Mouse (Mus musculus) megakaryocyte-erythroid progenitor cell, adult 5-6 weeks (primary cell): ENCODE measurements around the gene Gm11084. TPM values are rescaled to one million over a fixed set of nuclear protein-coding genes. Genes with fewer than 3 reads are reported as not detected.
"Not testable (repeated sequence)": the region's sequence is repeated elsewhere in the genome, so short reads cannot be mapped to it uniquely, and the experiment has no call there.

Source experiments
- ATAC-seq: replicated peaks from 2 replicates; pipeline ENCODE4 v1.8.0; 2016; ENCODE audit warnings: mild to moderate bottlenecking, inconsistent platforms; ENCODE audit not compliant: severe bottlenecking, poor library complexity, low FRiP score, low TSS enrichment
- total RNA-seq, 2 experiments: library from RNA; stranded (forward) in 1 of 2; stranded (reverse) in 1 of 2; fragments of 200-1000, 215-1000 nt in 1 of 2; fragments of >200 nt in 1 of 2; fragmentation: Nextera tagmentation in 1 of 2; gene quantifications; 2 replicates each; pipeline ENCODE4 v1.2.3; 2014 to 2017

Gene Gm11084
- total RNA-seq, 2 experiments from 2014 or later = not detected

DNA sequence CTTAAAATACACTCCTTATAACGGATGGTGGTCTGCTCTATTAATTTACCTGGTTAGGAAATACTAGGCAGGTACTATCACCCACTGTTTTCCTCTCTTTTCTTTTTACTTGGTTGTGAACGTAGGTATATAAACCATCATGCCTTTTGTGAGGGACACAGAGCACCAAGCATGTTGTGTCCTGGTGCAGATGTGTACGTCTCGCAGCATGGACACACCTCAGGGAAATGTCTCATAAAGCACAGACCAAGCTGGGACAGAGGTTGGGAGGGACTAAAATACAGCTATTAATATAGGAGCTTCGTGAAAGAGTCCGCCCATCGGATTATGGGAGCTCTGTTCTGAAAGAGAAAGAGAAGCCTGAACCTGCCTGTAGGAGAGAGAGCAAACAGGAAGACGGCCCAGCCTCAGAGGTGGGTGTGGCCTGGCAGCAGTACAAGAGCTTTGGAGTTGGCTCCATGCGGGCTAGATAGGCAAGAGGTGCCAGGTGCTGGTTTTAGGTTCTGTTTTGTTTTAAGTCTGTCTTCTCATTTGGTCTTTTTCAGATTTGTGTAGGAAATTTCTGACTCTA lies 10.4 kb upstream of the Gm11084 start:
- ATAC-seq = peak; percentile 96

DNA sequence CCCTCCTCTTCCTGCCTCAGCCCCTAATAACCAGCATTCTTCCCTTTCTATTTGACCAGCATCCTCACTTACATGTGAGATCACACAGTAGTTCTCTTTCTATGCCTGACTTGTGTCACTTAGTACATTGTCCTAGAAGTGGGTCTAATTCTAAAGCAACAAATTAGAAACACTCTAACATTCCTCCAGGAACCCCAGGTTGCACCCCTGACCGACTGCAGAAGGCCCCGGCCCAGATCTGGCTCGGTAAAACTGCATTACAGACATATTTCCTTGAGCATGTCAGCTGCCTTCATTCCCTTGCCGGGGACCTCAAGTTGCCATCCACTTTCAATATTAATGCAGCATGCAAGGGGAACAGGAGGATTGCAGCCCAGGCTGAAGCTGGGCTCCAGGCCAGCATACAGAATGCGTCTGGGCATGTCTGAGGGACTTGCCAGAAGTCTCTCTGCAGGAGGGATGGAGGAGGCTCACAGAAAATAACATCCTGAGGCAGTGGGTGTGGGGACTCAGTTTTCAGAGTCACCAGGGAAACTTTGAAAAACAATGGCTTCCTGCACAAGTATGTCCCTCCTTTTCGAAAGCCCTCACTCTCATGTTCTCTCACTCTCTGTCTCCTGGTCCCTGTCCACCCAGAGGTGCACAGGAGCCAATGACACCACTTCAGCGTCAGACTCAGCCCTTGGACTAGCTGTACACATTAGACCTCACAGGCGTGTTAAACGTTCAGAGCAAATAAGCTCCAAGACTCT lies 9.0 kb upstream of the Gm11084 start:
- 0 out of 2 replicates have a peak, but pooled peaks have one; percentile 43 for ATAC-seq

DNA sequence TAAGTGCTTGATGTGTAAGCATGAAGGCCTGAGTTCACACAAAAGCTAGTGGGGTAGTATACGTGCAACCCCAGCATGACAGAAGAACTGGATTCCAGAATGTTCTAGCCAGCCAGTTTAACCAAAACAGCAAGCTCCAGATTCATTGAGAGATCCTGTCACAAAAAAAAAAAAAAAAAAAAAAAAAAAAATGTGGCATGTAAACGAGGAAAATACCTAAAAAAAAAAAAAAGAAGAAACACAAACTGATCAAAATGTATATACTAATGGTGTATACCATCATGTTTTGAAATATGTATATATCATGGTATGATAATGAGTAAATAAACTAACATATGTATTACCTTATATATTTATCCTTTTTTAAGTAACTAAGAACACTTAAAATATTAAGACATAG lies 7.6 kb upstream of the Gm11084 start:
- ATAC-seq = no peak

DNA sequence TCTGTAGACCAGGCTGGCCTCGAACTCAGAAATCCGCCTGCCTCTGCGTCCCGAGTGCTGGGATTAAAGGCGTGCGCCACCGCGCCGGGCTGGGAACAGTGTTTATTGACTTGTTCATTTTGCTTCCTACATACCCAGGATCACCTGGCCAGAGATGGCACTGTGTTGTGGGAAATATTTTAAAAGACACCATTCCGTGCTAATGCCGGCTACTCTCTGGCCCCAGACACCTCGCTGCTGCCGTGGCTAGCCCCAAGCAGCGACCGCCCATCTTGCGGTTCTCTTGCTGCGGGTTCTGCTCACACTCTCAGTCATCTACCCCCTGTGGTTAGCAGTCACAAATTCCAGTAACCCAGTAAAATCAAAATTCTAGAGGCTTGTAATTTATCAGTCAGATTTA lies 6.0 kb upstream of the Gm11084 start:
- ATAC-seq = no peak

DNA sequence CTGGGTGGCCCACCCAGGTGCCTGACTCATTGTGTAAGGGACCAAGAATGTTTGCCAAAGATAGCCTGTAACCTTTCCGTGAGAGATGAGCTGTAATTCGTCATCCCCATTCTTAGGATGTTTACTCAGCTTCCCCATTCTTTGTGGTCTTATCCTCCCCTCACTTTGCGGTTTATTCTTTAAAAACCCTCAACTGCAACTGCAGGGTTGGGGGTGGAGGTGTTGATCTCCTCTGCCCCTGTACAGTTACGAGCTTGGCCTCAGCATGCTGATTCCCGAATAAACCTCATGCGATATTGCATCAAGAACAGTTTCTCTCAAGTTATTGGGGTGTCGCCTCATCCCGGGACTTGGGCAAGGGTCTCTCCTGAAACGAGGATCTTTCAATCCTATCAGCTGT lies 2.4 kb upstream of the Gm11084 start:
- ATAC-seq = not testable (repeated sequence)

DNA sequence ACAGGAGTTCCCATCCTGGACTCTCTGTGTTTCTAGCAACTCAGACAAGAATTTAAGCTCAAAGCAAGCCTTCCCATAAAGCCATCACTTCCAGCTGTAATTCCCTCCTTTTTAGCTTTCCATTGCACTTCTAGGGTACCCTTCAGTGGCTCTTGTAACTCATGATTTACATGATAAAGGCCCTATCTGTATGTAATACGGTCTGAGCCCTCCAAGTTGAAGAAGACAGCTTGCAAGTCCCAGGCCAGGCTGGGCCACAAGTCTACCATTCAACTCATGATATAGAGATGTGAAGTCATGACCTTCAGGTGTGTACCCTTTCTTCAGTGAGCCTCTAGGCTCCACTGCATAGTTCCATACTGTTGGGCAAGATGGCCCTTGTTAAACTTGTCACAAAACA lies 1.0 kb downstream of the Gm11084 start:
- no peak for ATAC-seq

DNA sequence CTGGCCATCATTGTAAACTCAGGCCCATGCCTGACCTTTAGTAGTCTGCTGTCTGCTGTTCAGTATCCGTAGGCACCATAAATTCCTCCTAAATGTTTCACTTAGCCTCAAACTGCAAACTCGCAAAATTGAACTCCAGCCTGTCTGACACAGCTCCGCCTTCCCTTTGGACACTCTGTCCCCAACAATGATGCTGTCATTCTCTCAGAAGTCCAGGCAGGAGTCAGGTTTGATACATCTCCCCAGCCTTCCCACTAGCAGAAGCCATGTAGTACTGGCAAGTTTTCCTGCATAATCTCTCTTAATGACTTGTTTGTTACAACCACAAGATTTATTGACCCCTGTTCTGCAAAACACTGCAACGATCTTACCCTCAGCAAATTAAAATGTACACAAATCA lies 1.7 kb downstream of the Gm11084 start:
- no peak for ATAC-seq

DNA sequence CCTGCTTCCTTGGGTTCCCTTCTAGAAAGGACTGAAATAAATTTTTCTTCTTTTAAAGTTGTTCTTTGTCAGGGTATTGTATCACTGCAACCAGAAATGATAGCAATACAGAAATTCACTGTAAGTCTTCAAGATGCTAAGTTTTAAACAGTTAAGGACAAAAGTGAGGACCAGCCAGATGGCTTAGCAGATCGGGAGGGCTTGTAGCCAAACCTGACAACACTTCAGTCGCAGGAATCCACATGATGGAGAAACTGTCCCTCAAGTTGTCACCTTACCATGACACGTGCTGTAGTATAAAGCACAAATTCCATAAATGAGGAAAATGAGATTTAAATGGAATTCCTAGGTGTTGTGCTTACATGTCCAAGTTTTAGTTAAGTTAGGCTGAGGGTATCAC lies 3.3 kb downstream of the Gm11084 start:
- no peak for ATAC-seq

DNA sequence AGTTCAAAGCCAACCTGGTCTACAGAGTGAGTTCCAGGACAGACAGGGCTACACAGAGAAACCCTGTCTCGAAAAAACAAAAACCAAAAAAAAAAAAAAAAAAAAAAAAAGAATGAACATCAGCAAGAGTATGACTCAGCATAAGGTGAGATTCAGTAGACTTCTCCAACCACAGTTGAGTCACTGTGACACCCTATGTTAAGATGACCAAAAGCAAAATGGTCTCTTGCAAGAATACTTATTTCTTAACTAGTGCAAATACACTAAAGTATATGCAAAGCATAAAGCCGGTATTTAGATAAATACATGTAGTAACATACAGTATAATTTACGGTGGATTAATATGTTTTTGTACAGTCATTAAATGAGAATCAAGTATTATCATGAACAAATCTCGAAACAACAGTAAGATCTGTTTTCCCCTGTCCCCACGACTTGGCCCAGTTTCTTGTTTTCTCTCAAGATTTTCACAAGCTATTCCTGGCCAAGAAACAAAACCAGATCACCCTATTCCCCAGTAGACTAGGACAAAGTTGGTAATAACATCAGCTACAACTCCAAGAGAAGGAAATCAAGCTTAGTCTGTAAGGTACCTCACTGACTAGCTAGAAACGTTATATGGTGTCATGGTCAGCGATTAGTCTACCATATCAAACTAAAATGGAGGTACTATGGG lies 4.3 kb downstream of the Gm11084 start:
- no peak for ATAC-seq

DNA sequence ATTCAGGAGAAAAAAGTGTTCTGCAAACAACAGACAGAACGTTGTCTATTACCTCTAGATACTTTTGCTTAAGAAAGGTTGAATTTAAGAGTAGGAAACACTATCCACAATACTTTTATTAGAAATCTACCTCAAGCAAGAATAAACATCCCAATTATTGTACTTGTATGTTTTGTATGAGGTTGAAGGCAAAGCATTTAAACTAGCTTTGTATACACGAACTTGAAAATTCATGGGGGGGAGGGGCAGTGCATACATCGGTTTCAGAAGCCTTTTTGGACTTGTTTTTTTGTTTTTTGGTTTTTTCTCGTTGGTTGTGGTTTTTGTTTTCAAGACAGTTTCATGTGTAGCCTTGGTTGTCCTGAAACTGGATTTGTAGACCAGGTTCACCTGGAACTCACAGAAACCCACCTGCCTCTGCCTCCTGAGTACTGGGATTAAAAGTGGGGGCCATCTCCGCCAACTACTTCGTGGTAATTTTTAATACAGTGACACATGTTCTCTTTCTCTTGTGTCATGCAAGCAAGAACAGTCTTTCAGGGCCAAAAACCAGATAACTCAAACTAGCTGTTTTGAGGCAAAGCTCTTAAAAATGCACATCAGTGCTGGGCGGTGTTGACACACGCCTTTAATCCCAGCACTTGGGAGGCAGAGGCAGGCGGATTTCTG lies 4.9 kb downstream of the Gm11084 start:
- ATAC-seq = no peak

DNA sequence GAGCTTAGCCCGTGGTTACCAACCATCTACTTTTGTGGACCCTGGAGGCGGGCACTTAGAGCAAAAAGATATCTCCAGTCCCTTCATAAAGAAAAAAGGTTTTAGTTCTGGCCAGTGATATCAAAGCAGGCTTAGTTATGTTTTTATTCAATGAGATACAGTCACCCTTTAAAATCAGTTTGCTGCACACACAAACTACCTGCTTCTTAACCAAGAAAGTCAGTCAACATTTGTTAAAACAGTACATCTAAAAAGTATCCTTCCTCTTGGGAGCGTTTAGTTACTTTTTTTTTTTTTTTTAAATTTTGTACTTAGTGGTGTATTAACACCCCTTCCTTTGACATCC lies 5.5 kb downstream of the Gm11084 start:
- no peak for ATAC-seq

DNA sequence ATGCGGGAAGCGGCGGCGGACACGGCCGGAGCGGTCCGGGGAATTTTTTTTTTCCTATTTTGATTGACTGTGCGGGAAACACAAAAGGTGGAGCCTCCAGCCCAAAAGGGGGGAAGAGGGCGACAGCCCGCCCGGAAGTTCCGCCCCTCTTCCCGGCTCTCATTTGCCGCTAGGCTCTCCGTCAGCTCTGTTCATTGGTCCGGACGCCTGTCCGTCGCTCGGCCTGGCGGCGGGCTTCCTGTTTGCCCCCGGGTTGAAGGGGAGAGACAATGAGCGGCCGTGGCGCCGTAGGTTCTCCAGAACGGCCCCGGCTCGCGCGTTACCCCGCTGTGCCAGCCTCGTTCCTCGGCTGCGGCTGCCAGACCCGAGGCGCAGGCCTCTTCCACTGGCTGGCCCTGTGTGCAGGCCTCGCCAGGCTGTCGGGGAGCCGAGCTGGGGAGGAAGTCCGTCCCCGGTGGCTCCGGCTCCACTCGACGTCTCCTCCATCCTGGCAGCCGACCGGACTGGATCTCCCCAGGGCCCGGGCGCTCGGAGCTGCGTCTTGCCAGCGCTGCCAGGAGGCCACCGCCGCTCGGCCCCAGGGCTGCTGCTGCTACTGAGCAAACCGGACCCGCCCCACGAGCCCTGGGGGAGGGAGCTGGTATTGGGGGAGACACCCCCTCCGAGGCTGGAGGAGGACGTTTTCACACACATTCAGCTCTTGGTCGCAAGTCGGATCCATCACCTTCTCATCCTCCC lies 6.0 kb downstream of the Gm11084 start, which contains the start of gene Sp3:
Sp3 (minus strand) TSS at position 110 of the 738 bp plus-strand sequence.
- ATAC-seq = peak; percentile 83

DNA sequence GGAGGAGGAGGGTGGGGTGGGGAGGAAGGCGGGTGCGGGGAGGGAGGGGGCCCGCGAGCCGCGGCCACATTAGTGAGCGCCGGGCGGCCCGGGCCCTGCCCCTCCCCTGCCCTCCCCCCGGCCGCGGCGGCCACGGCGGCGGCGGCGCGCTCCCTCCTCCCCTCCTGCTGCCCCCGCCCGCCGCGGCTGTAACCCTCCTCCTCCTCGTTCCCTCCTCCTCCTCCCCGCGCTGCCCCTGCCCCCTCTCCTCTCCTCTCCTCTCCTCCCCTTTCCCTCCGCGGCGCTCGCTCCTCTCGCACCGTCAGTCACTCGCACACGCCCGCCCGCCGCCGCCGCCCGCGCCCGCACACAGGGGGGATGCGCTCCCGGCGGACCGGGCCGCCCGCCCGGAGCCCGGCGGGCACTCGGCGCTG lies 6.9 kb downstream of the Gm11084 start:
- peak; percentile 70 for ATAC-seq

DNA sequence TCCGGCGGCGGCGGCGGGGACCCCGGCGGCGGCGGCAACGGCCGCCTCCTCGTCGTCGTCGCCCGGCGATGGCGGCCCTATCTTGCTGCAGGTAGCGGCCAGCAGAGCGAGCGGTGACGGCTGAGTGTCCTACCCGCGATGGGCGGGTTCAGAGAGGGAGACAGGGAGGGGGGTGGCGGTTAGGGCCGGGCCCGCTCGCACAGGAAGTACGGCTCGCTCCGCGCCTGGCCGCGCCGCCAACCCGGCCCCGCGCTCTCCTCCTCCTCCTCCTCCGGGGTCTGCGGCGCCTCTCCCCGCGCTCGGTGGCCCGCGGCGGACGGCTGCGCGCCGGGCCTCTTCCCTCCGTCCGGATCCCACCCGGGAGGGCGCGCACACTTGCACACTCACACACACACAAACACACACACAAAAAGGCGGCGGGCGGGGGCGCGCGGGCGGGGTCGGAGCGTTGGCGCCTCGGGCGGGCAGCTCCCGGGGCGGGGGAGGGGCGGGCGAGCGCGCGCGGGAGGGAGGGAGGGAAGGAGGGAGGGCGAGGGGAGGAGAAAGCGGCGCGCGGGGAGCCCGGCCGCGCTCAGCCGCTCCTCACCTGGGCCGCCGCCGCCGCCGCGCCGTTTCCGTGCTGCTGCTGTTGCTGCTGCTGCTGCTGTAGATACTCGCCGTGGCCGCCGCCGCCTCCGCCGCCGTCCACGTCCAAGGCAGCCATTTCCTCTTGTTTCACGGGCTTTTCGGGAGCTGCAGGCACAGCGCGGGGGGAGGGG lies 7.4 kb downstream of the Gm11084 start:
- peak; percentile 73 for ATAC-seq

DNA sequence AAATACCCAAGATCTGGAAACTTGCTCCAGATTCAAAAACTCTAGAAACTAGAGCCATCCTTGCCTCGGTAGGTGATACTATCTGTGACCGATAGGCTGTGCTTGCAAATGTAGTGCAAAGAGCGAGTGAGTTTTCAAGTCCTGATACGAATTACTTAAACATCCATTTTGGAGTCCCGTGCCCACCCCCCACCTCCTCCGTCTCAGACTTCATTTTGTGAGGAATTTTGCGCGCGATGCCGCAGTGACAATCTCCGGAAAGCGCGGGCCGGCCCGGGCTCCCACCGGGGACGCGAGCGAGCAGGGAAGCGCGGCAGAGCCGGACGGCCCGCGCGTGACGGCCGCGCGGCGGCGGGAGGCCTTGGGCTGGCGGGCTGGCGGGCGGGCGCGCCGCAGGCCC lies 8.0 kb downstream of the Gm11084 start:
- no peak for ATAC-seq

DNA sequence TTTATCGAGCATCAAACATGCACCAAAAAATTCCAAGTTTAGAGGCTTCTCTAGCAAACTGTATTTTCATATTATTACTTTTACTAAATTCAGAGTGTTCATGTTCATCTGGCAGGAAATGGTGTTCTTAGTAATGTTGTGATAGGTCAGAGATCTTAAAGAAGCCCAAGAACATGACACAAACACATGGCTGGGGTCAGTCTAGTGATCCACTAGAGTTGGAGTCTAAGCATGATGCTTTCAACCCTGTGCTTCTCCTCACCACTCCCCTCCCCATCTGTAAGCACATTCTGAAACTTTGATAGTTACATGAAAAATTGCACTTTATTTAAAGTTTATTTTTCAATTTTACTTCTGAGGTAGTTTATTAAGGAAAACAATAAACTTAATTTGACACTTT lies 9.2 kb downstream of the Gm11084 start:
- ATAC-seq = no peak

DNA sequence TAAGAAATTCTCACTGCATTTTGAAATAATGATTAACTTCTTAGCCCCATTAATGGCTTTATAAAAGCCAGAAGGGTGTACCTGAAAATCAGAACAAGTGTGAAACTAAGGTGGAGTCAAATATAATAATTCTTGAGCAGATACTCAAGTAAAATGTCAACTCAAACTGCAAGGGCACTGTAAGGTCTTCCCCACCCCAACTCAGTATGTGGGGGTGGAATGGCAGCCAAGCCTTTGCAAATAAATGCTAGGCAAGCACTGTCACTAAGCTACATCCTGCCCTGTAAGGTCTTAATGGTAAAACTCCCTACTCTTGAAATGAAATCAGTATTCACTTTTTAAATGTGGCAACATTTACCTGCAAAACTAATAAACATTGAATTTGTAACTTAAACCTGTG lies 10.5 kb downstream of the Gm11084 start:
- ATAC-seq = no peak

DNA sequence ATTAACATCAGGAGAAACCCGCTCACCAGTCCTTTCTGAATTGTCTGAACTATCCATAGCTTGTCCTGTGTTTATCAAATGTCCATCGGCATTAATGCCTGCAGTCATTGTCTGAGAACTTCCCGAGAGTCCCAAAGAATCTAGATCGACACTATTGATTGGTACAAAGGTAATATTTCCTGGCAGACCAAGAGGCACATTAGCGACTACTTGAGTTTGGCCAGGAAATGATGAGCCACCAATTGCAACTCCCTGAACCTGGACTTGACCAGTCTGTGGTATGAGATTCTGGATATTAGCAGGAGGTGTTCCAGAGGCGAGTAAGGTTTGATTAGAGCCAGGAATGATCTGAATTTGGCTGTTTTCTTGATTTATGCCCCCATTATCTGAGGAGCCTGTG lies 15.7 kb downstream of the Gm11084 start:
- ATAC-seq = no peak

DNA sequence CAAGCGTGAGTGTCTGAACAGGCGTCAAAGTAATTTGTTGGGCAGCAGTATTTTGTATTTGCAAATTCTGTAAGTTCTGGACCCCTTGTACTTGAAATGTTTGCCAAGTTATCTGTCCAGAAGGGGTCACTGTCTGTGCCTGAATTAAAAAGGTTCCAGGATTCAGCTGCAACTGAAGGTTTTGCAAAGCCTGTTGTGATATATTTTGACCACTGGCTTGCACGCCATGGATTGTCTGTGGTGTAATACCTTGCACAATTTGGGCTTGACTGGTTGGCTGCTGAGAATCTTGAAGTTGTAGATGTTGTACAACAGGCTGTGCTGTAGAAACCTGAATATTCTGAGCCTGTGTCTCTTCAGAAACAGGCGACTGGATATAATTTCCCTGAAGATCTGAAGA lies 16.2 kb downstream of the Gm11084 start:
- no peak for ATAC-seq
